Mouse (Mus musculus) liver, embryonic 16.5 days (tissue): ENCODE results near the gene Ulk4. TPM values are rescaled to one million over a fixed set of nuclear protein-coding genes. Genes with fewer than 3 reads are reported as not detected.

ENCODE experiments used
- ATAC-seq: fragments of 200-750 bp; cut with Nextera tagmentation; 2 replicates; pipeline ENCODE4 v1.8.0; 2017; ENCODE audit warnings: low read depth, mild to moderate bottlenecking, moderate number of reproducible peaks, moderate library complexity
- H3K27ac ChIP-seq: fragments of 300-500 bp; sonication (generic); 2 replicates; pipeline ENCODE4 v1.5.1; 2014; ENCODE audit warnings: mild to moderate bottlenecking, low read length
- H3K27me3 ChIP-seq: fragments of 300-500 bp; sonication (generic); 2 replicates; pipeline ENCODE4 v1.6.1; 2014; ENCODE audit warnings: low read depth, low read length, mixed read lengths; ENCODE audit not compliant: control insufficient read depth, insufficient read depth
- H3K36me3 ChIP-seq: fragments of 300-500 bp; sonication (generic); 2 replicates; pipeline ENCODE4 v1.6.1; 2014; ENCODE audit warnings: mild to moderate bottlenecking; ENCODE audit not compliant: control insufficient read depth, insufficient read depth
- H3K4me1 ChIP-seq: fragments of 300-500 bp; sonication (generic); 2 replicates; pipeline ENCODE4 v1.6.1; 2014; ENCODE audit warnings: low read depth, low read length, mixed read lengths; ENCODE audit not compliant: control insufficient read depth
- H3K4me2 ChIP-seq: fragments of 300-500 bp; sonication (generic); 2 replicates; pipeline ENCODE4 v1.6.1; 2014; ENCODE audit warnings: low read depth, low read length, mixed read lengths
- H3K4me3 ChIP-seq: fragments of 300-500 bp; sonication (generic); 2 replicates; pipeline ENCODE4 v1.5.1; 2014; ENCODE audit warnings: low read depth, mild to moderate bottlenecking, low read length
- H3K9ac ChIP-seq: fragments of 300-500 bp; sonication (generic); 2 replicates; pipeline ENCODE4 v1.6.1; 2014; ENCODE audit warnings: low read depth, low read length
- H3K9me3 ChIP-seq: fragments of 300-500 bp; sonication (generic); replicated peaks from 2 replicates; pipeline ENCODE4 v1.6.1; 2016; ENCODE audit warnings: low read length; ENCODE audit not compliant: control insufficient read depth
- WGBS: fragments of 180-500 bp; shearing (Covaris S2); extraction: QIAGEN DNeasy Blood & Tissue Kit; methylation state at CpG from one replicate; pipeline ENCODE4 v1.1.7; 2014; ENCODE audit not compliant: insufficient replicate concordance; 5-methylcytosine and 5-hydroxymethylcytosine counted together
- polyA plus RNA-seq: library from polyadenylated mRNA; unstranded; fragments of >200 nt; fragmentation: Nextera tagmentation; extraction: Ambion mirVana; gene quantifications from 2 replicates; pipeline ENCODE4 v1.2.1, GENCODE M21; 2015

The Ulk4 gene
- polyA plus RNA-seq, 1 experiment from 2014 or later: 30.8 TPM

DNA sequence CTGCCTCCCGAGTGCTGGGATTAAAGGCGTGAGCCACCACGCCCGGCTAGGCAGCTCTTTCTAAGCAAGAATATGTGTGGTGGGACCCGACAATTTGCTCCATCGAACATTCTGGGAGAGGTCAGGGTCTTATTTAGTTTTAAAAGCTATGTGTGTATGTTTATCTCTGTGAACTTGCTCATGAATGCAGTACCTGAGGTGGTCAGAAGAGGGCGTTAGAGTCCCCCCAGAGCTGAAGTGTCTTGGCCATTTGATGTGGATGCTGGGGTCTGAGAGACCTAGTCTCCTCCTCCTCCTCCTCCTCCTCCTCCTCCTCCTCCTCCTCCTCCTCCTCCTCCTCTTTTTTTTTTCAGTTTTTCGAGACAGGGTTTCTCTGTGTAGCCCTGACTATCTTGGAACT is 25.5 kb upstream of the Ulk4 start:
- Histone ChIP-seq H3K9me3 (no peaks in the 10 kb centered on the region), H3K4me2 (no peak overlapping the region), H3K4me1 (peaks cover 20% of the 10 kb centered on the region), H3K27me3 (no peaks in the 10 kb centered on the region), H3K9ac (no peak overlapping the region), H3K36me3 (no peaks in the 10 kb centered on the region), H3K4me3 (no peak overlapping the region), H3K27ac (no peak overlapping the region)
- ATAC-seq: no peak
- WGBS: 55% methylated on average over 7 of the region's 8 CpGs

- H3K4me1 ChIP-seq: peaks cover 23% of the 10 kb centered on the region
- H3K4me2 ChIP-seq: no peak overlapping the region
- no peak for ATAC-seq
- no peak overlapping the region for H3K9ac ChIP-seq
- no peaks in the 10 kb centered on the region for H3K36me3 ChIP-seq
- H3K27ac ChIP-seq: no peak overlapping the region
- H3K27me3 ChIP-seq: peaks cover 8% of the 10 kb centered on the region
- H3K9me3 ChIP-seq: no peaks in the 10 kb centered on the region
- WGBS: 67% methylated on average over 22 of the region's 22 CpGs
- H3K4me3 ChIP-seq: no peak overlapping the region
Measured at GRCm38 (mm10) chr9:121301041-121301920, 24.3 kb upstream of the Ulk4 start.

DNA sequence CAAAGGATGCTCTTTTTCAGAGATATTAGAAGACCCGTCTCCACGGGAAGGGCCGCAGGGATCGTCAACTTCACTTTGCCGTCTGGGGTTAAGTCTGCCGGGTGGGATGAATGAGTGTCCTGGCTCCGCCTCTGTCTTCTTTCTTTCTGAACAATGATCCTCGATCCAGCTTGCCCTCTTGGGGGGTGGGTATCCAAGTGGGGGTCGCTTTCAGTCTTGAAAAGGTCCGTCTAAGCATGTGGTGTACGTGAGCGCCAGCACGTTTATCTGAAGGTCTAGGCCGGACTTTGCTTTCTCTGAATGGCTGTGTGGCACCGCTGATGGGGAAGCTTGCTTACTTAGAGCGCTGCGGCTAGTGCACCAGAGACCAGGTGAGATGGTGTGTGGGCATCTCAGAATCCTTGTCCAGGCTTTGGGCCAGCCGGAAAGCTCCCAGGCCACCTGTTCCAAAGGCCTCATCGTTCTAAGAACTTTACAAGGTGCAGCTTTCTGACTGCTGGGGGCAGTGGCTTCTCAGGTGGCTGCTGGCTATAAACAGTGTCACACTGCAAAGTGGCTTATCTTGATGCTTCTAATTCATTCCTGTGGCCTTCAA is 23.1 kb upstream of the Ulk4 start:
- H3K4me2 ChIP-seq: no peak overlapping the region
- H3K9ac ChIP-seq: no peak overlapping the region
- H3K36me3 ChIP-seq: no peaks in the 10 kb centered on the region
- peaks cover 23% of the 10 kb centered on the region for H3K4me1 ChIP-seq
- WGBS: 74% methylated on average over 19 of the region's 19 CpGs
- no peak overlapping the region for H3K4me3 ChIP-seq
- peaks cover 9% of the 10 kb centered on the region for H3K27me3 ChIP-seq
- H3K9me3 ChIP-seq: no peaks in the 10 kb centered on the region
- no peak overlapping the region for H3K27ac ChIP-seq
- ATAC-seq: no peak

- H3K27me3 ChIP-seq: peaks cover 10% of the 10 kb centered on the region
- H3K4me1 ChIP-seq: peaks cover 23% of the 10 kb centered on the region
- no peaks in the 10 kb centered on the region for H3K36me3 ChIP-seq
- no peaks in the 10 kb centered on the region for H3K9me3 ChIP-seq
- peak overlapping the region; percentile 90; the same call in 1 of the 2 replicates for H3K4me2 ChIP-seq
- no peak overlapping the region for H3K4me3 ChIP-seq
- no peak overlapping the region for H3K9ac ChIP-seq
- H3K27ac ChIP-seq: no peak overlapping the region
- no peak for ATAC-seq
- WGBS: 71% methylated on average over 9 of the region's 9 CpGs
Measured at GRCm38 (mm10) chr9:121299223-121299755, 22.3 kb upstream of the Ulk4 start.

DNA sequence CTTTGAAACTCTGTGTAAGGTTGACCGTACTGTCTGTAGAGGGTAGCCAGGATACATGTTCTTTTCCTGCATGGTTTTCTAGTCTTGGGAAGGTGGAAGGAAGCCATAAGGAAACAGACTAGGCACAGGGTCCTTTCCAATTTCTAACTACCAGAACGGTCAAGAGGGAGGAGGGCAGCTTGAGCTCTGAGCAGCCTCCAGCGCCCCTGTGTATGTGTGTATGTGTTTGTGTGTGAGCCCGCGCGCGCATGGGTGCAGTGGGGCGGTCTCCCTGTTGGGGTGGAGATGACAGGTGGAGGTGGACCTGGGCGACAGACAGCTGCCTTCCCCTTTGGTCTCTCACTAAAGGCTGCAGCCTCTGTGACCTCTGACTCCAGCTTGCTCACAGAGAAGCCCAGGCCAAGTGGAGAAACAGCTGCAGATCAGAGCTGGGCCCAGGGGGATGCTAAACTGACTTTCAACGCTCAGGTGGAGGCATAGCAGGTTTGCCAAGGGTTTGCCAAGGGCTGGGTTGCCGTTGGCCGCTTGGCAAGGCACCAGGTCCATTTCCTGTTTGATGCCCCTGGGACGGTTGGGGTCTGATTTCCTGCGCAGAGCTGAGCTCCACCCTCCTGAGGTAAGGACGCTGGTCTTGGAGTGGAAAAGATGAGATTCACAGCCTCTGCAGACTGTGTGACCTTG is 21.6 kb upstream of the Ulk4 start:
- Histone ChIP-seq H3K27ac (no peak overlapping the region), H3K4me1 (peaks cover 23% of the 10 kb centered on the region), H3K27me3 (peaks cover 16% of the 10 kb centered on the region), H3K36me3 (no peaks in the 10 kb centered on the region), H3K9me3 (no peaks in the 10 kb centered on the region), H3K4me3 (peak overlapping the region; percentile 75), H3K4me2 (peak overlapping the region; percentile 90), H3K9ac (peak overlapping the region; percentile 75)
- no peak for ATAC-seq
- WGBS: 17% methylated on average over 15 of the region's 15 CpGs

GRCm38 (mm10) chr9:121298065-121298398 is 21.0 kb upstream of the Ulk4 start:
- no peaks in the 10 kb centered on the region for H3K36me3 ChIP-seq
- 2% methylated on average over 7 of the region's 7 CpGs for WGBS
- H3K9me3 ChIP-seq: no peaks in the 10 kb centered on the region
- peak overlapping the region; percentile 90 for H3K4me2 ChIP-seq
- peaks cover 23% of the 10 kb centered on the region for H3K4me1 ChIP-seq
- peak overlapping the region; percentile 75 for H3K4me3 ChIP-seq
- ATAC-seq: no peak
- peaks cover 16% of the 10 kb centered on the region for H3K27me3 ChIP-seq
- peak overlapping the region; percentile 75 for H3K9ac ChIP-seq
- no peak overlapping the region for H3K27ac ChIP-seq

DNA sequence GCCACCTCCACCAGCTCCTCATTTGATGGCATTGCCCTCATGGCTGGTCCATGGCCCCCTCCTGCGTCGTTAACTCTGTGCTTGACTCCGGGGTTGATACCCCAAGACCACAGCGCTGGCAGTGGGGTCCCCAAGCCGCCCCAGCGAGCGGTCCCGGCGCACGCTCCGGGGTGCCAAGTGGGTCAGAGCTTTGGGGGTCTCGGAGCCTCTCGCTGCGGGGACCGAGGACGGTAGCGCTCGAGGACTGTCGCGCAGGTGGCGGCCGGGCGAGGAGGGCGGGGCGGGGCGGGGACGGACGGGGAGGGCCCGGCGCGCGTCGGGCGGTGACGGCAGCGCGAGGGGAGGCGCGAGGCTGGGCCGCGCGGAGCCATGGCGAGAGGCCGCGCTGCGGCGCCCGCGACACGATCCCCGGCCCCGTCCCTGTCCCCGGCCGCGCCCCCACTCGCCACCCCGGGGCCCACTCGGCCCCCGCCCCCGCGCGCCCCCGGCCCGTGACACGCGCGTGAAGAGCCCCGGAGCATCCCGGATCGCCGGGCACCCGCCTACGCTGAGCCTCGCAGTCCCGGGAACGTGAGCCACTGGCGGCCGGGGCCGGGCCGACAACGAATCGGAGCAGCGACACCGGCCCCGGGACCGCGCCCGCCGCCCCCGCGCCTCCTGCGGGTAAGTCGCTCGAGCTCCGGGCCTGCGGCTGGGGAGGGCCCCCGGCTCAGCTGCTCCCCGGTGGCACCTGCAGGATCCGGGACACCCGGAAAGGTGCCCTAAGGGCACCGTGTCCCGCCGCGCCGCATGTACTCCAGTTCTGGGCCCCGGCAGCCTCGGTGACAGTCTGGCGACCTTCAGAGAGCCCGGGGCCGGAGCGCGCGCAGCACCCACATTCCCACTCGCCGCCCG is 20.4 kb upstream of the Ulk4 start, which contains the start of gene Trak1:
Gene Trak1, plus strand, starts transcription at position 332 of the 894 bp plus-strand sequence.
- Histone ChIP-seq H3K27ac (peak within 1 kb of the TSS; percentile 39; the same call in 1 of the 2 replicates), H3K27me3 (peaks cover 16% of the 10 kb centered on the region), H3K36me3 (no peaks in the 10 kb centered on the region), H3K4me3 (peak within 1 kb of the TSS; percentile 75), H3K4me2 (peak within 1 kb of the TSS; percentile 90), H3K9me3 (no peaks in the 10 kb centered on the region), H3K4me1 (peaks cover 23% of the 10 kb centered on the region), H3K9ac (peak within 1 kb of the TSS; percentile 75)
- ATAC-seq: peak; percentile 90
- WGBS: under 1% methylated on average over 69 of the region's 116 CpGs

- peaks cover 17% of the 10 kb centered on the region for H3K4me1 ChIP-seq
- H3K4me2 ChIP-seq: no peak overlapping the region
- H3K4me3 ChIP-seq: no peak overlapping the region
- WGBS: 56% methylated on average over 7 of the region's 7 CpGs
- H3K9me3 ChIP-seq: no peaks in the 10 kb centered on the region
- H3K36me3 ChIP-seq: no peaks in the 10 kb centered on the region
- no peak for ATAC-seq
- peaks cover 16% of the 10 kb centered on the region for H3K27me3 ChIP-seq
- no peak overlapping the region for H3K9ac ChIP-seq
- H3K27ac ChIP-seq: no peak overlapping the region
Measured at GRCm38 (mm10) chr9:121295221-121295620, 18.2 kb upstream of the Ulk4 start.
